Mouse (Mus musculus): ENCODE measurements around the gene Naa60.
"Not testable (repeated sequence)": the region's sequence is repeated elsewhere in the genome, so short reads cannot be mapped to it uniquely, and the experiment has no call there.

The Naa60 gene

DNA sequence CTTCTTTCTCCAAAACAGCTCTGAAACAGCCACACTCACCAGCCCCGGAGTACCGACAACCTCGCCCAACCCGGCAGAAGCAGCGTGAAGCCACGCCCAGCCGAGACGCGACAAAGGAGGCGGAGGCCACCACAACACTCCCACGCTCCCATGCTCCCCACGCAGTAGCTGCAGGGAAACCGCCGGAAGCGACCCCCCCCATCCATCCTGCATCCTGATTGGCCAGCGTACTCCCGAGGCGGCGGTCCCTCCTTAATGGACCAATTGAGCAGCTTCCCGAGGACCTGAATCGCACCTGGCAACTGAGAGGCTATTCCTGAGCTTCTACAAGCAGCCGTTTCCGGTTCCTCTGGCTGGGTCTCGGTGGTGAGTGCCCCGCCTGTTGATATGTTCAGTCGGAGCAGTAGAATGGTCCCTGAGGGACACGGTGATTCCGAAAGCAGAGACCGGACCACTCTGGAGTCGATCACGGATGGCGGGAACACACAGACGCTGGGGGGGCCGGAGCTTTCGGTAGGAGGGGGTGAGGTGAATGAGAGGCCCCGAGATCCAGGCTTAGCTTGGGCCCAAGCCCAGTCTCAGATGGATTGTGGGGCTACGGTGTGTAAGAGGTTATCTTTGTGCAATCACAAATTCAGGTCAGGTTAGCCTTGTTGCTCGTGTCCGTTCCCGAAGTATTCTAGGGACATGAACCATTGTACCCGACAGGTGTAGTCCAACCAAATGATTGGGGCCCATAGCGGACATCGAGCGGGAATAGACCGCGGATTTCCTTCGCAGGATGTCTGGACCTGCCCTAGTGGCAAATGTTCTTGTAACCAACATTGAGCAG lies at the start of gene Naa60:
Naa60 (plus strand) TSS at position 160 of the 832 bp plus-strand sequence.
- peak; percentile 78 for DNase-seq (ENCODE audit: low spot score)

DNA sequence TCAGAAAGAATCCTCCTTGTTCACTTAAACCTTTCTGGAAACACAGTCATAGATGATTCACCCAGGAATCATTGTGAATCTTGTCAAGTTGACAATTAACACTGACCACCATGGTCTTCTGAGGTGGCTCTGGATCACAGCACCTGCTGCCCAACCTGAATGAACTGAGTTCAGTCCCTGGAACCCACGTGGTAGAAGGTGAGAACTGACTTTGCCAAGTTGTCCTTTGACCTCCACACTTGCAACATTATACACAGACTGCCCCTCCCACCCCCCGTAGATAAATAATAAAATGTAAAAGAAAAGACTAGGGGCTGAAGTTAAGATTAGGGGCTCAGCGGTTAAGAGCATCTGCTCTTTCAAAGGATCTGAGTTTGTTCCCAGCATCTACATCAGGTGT lies 44.2 kb upstream of the Naa60 start:
- no peak for DNase-seq (ENCODE audit: low spot score)

DNA sequence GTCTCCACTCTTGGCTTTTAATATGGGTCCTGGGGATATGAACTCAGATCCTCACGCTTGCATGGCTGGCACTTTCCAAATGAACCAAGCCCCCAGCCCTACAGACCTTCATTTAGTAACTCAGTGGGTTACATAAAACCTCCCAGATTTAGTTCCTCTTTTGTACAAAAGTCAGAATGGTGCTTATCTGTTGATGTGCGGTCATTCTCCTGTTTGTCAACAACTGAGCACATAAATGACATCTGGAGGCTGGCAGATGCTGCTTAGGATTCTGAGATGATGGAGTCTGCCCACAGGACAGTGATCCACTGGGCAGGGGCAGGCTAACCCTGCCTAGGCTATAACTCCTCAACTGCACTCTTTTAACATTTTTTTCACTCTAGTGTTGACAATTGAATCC lies 42.4 kb upstream of the Naa60 start:
- DNase-seq (ENCODE audit: low spot score): no peak

DNA sequence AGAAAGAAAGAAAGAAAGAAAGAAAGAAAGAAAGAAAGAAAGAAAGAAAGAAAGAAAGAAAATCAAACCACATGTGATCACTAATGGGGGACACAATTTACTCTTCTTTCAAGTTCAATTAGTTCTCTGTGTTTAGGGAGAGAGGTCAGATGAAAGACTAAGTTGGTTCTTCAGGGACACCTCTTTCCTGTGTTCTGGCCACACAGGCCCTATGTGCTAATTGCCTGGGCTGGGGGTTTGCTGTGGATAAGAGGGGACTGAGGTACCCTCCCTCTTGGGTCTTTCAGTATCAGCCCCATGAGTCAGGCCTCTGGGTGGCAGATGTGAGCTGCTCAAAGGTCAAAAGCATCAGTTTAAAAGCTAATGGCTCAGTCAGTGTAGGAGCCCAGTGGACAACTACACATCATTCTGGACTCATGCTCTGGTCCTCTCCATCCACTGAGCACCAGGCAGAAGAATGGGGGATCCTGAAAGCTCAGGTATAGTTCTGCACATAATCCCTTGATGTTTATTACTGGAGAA lies 41.5 kb upstream of the Naa60 start, which contains the start of gene Olfr15:
Olfr15 (plus strand) TSS at position 291 of the 522 bp plus-strand sequence.
- DNase-seq (ENCODE audit: low spot score): no peak

DNA sequence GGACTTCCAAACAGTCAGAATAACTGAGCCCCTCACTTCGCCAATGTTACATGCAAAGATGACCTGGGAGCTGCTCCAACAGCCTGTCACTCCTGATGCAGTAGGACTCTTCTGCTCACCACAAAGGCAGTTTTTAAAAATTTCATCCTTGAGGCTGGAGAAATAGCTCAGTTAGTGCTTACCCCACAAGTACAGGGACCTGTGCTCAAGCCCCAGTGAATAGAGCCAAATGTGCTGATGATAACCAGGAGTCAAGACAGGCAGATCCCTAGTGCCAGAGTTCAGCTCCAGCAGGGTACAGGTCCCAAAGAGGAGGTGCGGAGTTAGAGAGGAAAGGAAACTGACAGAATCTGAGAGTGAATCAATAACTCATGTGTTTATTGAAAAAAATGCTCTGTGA lies 36.7 kb upstream of the Naa60 start:
- no peak for DNase-seq (ENCODE audit: low spot score)

DNA sequence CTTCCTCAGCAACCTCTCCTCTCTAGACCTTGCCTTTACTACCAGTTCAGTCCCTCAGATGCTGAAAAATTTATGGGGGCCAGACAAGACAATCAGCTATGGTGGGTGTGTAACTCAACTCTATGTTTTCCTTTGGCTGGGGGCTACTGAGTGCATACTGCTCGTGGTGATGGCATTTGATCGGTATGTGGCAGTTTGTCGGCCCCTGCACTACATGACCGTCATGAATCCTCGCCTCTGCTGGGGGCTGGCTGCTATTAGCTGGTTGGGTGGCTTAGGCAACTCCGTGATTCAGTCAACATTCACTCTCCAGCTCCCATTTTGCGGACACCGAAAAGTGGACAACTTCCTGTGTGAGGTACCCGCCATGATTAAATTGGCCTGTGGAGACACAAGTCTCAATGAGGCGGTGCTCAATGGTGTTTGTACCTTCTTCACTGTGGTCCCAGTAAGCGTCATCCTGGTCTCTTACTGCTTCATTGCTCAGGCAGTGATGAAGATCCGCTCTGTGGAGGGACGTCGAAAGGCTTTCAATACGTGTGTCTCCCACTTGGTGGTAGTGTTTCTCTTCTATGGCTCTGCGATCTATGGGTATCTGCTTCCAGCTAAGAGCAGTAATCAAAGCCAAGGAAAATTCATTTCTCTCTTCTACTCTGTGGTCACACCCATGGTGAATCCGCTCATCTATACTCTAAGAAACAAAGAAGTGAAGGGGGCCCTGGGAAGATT lies 32.9 kb upstream of the Naa60 start:
- peak; percentile 16 for DNase-seq (ENCODE audit: low spot score)

DNA sequence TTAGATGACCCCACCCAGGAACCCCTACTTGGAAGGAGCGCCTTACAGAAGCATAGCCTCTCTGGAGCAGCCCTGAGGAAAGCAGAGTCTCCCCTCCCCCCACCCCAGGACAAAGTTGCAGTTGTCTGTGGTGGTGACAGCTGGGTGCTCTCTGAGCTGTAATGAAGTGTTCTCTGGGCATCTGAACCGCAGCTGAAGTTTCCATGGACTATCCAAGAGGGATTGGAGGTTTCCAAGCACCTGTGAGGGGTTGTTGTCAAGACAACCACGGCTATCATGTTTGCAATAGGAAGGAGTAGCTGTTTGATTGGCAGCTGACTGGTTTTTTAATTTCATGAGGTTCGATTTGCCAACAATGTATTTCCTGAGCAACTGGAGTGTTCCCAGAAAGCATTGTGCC lies 29.2 kb upstream of the Naa60 start:
- DNase-seq (ENCODE audit: low spot score): no peak

DNA sequence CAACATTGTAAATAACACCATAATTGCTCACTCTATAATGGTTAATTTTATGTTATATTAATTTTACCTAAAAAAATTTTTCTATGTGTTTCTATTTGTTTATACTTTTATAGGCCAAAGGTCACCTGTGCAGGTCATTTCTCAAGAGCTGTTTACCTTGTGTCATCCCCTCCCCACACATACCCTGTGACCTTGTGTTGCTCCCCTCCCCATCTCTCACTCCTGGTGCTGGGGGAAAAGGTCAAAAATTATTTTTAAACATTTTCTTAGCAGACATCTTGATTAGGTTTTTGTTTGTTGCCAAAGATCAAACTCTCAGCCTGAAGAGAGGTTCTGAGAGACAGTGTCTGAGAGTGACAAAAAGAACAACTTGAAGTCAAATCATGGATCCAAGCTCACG lies 28.4 kb upstream of the Naa60 start:
- DNase-seq (ENCODE audit: low spot score): no peak

DNA sequence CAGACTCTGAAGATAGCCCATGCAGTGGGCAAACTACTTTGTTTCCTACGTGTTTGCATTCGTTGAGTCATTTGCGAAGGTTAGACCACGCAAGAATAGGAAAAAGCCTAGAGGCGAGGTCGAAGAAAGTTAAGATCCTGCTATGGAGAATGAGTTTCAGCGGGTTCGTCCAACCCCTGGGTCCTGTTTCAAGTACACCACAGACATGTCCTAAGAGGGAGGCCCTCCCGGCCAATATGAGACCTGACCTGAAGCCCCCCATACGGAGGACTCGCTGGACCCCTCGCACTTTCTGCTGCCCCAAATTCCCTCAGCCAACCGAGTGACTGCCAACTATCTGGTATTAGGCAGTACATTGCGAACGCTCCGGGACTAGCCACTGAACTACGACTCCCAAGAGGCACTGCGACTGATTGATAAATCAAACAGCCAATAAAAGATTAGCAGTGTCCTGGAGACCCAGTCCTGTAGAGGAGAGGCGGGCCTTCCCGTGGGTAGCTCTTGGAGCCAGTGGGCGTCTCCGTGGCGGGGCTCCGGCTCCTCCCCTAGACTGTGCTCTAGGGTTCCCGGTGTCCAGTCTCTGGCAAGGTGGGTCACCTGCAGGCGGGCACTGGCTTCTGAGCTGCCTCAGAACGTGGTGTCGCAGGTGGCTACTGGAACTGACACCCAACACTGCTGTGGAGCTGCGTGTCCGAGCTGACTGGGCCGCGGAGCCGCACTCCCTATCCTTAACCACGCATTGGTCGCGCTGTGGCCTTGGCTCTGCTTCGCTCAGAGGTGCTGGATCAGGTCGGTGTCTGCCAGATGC lies 25.3 kb upstream of the Naa60 start, which contains the start of gene Zfp174:
Zfp174 (plus strand) TSS at position 558 of the 808 bp plus-strand sequence.
- DNase-seq (ENCODE audit: low spot score): peak; percentile 84

DNA sequence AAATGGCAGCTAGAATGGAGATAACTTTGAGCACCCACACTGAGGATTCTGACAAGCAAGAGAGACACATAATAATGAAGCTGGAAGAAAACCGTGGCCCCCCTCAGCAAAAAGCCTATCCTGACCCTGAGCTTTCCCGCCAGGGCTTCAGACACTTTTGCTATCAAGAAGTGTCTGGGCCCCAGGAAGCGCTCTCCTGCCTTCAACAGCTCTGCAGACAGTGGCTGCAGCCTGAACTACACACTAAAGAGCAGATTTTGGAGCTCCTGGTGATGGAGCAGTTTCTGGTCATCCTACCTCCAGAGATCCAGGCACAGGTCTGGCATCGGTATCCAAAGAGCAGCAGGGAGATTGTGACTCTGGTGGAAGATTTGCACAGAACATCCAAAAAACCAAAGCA lies 24.3 kb upstream of the Naa60 start:
- no peak for DNase-seq (ENCODE audit: low spot score)

DNA sequence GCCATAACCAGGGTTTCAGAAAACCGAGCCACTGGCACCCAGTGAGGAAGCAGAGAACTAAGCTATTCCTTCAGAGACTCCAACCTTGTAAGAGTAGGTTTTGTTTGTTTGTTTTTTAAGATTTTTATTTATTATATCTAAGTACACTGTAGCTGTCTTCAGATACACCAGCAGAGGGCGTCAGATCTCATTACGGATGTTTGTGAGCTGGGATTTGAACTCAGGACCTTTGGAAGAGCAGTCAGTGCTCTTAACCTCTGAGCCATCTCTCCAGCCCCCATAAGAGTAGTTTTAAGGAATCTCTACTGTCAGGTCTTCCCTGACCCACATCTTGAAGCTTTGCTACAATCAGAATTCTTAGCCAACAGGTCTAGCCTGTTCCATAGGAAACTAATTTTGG lies 23.8 kb upstream of the Naa60 start:
- no peak for DNase-seq (ENCODE audit: low spot score)

DNA sequence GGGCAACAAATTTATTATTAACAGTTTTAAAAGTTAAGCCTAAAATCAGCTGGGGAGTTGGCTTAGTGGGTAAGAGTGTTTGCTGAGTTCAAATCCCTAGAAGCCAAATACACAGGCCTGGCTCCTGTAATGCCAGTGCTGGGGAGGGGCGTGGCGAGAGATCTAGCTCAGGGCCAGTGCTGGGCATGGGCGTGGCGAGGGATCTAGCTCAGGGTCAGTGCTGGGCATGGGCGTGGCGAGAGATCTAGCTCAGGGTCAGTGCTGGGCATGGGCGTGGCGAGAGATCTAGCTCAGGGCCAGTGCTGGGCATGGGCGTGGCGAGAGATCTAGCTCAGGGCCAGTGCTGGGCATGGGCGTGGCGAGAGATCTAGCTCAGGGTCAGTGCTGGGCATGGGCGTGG lies 20.9 kb upstream of the Naa60 start:
- DNase-seq (ENCODE audit: low spot score): not testable (repeated sequence)

DNA sequence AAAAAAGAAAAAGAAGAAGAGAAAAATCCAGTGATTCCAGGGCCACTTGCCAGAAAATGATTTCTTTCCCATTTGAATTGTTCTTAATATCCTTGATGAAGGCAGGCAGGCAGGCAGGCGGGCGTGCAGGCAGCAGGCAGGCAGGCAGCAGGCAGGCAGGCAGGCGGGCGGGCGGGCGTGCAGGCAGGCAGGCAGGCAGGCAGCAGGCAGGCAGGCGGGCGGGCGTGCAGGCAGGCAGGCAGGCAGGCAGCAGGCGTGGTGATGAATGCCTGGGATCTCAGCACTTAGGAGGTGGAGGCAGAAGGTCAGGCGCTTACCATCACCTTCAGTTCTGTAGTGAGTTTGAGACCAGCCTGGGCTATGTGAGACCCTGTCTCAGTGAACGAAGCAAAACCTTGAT lies 19.6 kb upstream of the Naa60 start:
- DNase-seq (ENCODE audit: low spot score): no peak

DNA sequence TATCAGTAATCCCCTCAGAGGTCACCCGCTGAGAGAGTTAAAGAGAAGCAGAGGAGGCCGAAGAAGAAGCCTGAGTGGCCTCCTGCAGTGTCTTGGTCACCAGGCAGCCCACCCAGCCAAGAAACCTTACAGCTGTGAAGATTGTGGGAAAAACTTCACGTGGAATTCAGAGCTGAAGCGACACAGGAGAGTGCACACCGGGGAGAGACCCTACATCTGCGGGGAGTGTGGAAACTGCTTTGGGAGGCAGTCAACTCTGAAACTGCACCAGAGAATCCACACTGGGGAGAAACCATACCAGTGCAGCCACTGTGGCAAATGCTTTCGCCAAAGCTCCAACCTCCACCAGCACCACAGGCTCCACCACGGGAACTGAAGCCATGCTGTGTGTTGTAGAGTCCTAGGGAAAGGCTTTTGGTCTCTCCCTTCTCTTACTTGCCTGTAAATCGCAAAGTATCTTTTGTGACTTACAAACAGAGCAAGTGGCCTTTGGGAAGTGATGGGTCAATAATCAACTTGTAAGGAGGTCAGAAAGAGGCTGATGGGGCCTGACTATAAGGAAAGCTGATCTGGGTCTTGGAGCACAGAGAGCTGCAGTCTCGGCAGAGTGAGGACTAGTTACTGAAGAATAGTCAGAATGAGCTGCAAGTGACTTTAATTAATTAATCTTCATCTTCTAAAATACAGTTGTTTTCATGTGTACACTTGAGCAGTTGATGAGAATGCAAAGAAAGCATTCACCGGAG lies 17.6 kb upstream of the Naa60 start:
- no peak for DNase-seq (ENCODE audit: low spot score)

DNA sequence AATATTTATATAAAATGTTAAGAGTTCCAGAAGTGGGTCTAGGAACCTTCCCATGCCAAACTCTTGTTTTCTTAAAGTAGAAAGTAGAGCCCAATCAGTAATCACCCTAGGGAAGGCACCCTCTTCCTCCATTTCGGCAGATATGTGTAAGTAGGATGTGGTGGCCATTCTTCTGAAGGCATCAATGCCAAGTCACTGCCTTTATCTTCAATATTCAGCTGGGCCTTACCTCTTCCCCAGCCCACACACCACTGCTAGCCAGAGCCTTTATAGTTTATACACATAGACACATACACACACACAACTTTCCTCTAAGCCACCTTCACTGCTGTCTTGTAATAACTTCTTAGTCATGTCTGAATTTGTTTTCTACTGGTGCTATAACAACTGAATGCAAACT lies 16.4 kb upstream of the Naa60 start:
- DNase-seq (ENCODE audit: low spot score): no peak

DNA sequence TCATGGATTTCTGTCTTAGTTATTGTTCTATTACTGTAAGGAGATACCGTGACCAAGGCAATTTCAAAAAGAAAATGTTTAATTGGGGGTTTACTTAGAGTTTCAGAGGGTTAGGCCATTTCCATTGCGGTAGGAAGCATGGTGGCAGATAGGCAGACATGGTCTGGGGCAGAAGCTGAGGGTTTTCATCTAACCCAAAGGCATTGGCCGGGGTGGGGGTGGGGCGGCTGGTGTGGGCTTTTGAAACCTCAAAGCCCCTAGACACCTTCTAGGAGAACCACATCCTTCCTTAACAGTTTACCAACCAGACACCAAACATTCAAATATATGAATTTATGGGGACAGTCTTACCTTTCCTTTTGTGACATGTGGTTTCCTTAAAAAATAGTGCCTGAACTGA lies 12.9 kb upstream of the Naa60 start:
- DNase-seq (ENCODE audit: low spot score): no peak

DNA sequence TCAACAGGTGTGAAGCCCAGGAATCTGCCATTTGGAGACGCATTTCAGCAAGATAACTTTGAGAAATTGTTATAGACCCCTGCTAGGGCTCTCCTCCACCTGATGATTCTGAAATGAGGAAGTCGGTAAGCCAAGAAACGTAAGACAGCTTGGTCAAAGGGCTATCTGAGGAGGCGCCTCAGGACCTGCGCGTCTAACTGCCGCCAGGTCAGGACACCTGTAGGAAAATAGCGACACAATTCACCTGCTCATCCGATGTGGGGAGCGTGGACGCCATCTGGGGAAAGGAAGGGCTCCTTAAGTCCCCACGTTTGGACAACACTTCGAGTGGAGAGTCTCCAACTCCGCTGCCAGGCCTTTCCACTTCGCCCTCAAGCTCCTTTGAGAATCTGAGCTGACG lies 360 bp upstream of the Naa60 start:
- DNase-seq (ENCODE audit: low spot score): no peak

DNA sequence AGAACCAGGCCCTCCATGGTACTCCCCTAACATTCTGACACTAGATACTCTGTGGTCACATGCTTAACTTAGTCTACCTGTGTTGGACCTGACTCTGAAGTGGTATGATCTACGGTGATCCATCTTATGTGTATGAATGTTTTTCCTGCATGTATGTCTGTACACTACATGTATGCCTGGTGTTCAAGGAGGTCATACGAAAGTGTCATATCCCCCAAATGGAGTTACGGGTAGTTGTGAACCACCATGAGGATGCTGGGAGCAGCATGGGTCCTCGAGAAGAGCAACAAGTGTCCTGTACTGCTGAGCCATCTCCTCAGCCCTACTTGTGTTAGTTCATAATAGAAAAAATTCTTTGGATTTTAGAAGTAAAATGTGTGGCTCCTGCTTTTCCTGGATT lies 4.2 kb downstream of the Naa60 start:
- DNase-seq (ENCODE audit: low spot score): no peak

DNA sequence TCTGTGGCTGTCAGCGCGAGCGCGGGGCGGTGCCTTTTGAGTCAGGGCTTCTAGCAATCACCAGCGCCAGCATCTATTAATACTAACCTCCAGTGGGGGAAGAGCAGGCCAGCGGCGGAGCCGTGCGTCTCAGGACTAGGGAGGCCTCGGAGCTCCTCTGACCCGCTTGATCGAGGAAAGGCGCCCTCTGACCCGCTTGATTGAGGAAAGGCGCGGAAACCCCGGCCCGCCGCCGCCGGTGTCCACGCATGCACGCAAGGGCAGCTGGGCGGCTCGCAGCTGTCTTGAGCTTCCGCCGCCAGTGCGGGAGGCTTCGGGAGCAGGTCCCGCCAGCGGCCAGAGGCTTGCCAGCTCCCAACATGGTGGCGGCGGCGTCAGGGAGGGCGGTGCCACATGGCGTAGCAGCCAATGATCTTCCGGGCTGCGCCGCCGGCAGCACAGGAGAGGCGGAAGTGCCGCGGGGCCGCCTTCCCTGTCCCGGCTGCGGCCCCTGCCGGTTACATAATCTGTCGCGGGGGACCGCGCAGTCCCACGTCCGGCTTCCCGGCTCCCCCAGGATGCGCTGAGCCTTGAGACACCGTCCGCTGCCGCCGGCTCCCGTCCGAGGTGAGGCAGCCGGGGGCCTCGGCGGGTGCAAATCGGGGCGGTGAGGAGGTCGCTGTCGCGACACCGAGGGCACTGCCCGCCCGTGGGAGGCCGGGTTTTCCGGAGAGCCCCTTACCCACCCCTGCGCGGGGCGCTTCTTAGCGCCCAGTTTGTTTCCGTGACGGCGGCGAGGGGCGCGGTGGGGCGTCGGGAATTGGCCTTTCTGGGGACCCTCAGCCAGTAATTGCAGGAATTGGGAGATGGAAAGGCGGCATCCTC lies 12.3 kb downstream of the Naa60 start, which contains the start of the genes Zfp597 and Gm20695:
Zfp597 (minus strand) TSS at position 361 of the 864 bp plus-strand sequence.
Gm20695 (plus strand) TSS at position 448 of the 864 bp plus-strand sequence.
- DNase-seq (ENCODE audit: low spot score): peak; percentile 86

DNA sequence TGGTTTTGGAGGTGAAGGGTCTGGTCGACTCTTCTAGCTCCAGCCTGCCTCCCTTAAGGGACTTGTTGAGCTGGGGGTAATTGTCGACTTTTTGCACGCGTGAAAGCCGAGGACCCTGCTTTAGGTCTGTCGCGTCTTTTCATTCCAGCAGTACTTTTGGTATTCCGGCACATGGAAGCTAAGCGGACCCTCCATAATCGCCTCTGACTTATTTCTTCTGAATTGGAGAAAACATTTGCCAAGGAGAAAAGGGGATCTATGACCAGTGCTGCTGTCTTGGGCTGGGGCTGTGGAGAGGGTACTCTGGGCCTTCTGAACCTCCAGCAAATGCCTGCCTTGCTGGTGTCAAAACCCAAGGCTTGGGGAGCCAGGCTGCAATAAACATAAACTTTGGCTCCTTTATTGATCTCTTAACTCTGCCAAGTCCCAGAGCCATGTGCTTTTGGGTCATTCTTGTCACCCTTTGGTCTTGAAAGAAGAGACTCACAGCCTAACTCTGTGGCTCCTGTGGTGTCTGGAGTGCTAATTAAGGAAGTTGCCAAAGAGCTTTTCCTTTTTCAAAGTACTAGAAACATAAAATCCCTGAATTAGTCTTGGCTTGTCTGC lies 13.0 kb downstream of the Naa60 start:
- DNase-seq (ENCODE audit: low spot score): no peak
